Mouse (Mus musculus): ENCODE measurements around the gene Rapgef5. TPM values are rescaled to one million over a fixed set of nuclear protein-coding genes. Genes with fewer than 3 reads are reported as not detected.
"Not testable (repeated sequence)": the region's sequence is repeated elsewhere in the genome, so short reads cannot be mapped to it uniquely, and the experiment has no call there.

Gene Rapgef5
- polyA plus RNA-seq, 2 experiments from 2014 or later, result 1.3 to 2.3 TPM

DNA sequence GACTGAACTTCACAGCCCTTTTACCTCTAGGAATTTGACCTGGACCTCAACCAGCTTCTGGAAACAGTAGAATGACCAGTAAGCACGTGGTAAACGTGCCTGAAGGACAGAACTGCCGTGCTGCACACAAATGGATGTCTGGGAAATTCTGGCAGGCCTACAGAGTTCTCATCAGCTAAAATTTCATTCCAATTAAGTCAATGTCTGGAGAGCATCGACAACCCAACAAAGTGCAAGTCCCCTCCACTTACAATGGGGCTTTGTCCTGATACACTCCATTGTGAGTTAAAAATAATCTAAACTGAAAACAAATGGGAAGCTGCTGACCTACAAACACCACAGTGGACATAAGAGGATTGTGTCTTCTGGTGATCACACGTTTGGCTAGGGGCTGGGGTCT, 260.6 kb downstream of the Rapgef5 start:
- no peak for ATAC-seq

GRCm38 (mm10) chr12:117781360-117781759, 265.1 kb downstream of the Rapgef5 start:
- ATAC-seq, result no peak

- ATAC-seq, result no peak
These were observed 267.1 kb downstream of the Rapgef5 start for GRCm38 (mm10) chr12:117783426-117783825.

- no peak for ATAC-seq
These were observed 270.3 kb downstream of the Rapgef5 start for GRCm38 (mm10) chr12:117786621-117787020.

DNA sequence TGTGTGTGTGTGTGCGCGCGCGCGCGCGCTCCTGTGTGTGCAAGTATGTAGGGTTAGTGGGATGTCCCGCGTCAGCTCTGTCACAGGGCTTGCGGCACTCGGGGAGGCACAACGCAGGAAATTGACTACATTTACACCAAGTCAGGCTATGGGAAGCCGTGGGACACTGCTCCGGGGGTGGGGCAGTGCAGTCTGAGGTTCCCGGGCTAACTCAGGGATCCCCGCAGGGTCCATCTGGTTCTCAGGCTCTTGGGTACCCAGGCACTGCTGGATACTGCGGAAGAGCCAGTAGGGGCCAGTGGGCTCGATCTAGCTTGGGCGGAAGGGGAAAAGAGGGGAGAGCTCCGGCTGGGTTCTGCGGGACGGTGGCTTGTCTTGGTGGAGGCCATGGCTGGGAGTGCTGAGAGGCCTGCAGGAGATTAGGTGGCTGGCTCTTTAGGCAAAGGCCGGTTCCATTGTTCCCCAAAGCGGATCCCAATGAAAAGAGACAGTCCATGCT, 272.3 kb downstream of the Rapgef5 start:
- no peak for ATAC-seq

DNA sequence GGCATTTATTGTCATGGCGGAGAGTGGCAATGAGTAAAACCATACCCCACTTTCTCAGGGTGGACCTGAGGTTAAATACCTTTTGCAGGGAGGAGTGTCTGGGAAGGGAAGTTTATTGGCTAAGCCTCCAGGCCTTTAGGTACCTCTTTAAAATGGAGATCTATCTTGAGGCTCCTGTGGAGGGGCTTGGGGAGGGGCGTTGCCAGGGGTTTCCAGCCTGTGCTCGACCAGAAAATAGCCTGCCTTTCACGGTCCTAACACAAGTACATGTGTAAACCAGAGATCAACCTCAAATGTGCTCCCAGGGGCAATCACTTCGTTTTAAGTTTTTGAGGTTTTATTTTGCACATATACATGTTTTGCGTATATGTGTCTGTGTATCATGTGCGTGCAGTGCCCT, 272.7 kb downstream of the Rapgef5 start:
- no peak for ATAC-seq

- no peak for ATAC-seq
These were observed 279.0 kb downstream of the Rapgef5 start for GRCm38 (mm10) chr12:117795303-117795702.

- ATAC-seq, result not testable (repeated sequence)
These were observed 287.7 kb downstream of the Rapgef5 start, which contains the start of gene Cdca7l for GRCm38 (mm10) chr12:117803989-117804388. TSS of gene Cdca7l (plus strand) at chr12:117804289.

DNA sequence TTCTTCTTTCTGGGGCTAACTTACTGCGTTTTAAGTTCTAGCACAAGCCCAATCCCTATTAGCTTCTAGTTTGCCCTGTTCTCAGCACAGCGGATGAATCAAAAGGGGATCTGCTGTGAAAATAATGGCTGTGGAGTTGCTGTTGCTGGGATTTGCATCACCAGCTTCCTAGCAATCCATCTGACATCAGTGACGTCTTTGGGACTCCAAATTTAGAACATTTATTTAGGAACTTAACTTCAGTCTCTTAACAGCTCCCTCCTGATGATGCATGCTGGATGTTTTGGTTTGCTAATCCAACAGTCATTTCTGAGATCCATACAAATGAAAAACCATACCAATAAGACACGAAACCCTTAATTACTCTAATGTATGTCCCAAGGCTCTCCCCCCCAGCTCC, 289.3 kb downstream of the Rapgef5 start:
- ATAC-seq, result no peak

- ATAC-seq, result no peak
These were observed 289.8 kb downstream of the Rapgef5 start for GRCm38 (mm10) chr12:117806007-117806451.

DNA sequence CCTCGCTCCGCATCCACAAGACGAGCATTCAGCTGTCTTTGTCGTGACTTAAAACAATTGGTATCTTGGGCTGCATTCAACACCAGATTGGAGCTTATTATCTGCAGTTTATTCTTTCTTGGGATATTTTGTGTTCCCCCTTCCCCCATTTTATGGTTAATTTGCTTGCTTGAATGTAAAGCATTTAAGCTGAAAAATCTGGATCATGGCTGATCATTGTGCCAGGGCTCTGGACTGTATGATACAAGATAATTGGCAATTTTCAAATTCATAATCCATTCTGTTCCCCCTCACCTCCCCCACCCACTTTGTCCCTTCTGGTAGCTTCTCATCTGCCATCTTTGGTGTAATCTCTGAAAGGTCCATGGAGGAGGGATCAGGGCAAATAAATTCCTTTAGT, 290.2 kb downstream of the Rapgef5 start:
- no peak for ATAC-seq

- ATAC-seq, result no peak
These were observed 291.4 kb downstream of the Rapgef5 start for GRCm38 (mm10) chr12:117807637-117808036.

DNA sequence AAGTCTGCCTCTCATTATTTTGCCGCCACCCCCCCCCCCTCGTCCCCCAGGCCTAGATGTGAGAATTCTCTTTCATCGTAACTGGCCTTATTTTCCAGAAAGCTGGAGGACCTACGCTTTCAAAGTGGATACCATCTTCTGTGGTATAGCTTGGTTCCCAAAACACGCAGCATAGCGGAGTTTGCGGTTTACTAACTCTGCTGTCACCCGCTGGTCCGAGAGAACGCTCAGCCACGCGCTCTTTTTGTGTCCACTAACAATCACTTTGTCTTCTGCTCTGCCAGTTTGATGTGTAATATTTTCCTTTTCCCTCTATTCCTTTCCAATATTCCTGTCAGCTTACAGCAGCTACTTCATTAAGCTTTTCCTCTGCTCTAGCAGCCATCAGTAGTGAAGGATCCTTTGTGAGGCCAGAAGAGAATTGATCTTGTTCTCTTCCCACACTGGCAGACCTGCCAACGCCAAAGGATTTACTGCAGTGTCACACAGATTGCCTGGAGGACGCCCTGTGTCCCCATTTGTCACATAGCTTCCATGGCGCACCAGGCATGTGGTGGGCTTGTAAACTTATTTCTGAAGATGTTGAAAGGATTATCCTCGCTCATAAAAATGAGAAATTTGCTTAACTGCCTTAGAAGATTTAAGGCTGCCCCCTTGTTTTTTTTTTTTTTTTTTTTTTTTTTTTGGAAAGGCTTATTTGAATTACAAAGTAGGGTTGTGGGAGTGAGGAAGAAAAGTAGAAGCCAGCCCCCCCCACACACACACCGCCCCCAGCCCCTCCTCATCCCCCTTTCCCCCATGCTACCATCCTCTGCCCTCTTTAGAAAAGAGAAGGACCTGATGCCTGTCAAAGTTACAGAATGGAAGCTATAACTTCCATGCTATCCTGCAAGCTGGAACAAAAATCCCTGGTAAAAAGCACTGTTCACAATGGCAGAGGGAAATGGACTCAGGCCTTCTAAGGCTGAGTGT, 292.4 kb downstream of the Rapgef5 start:
- no peak for ATAC-seq
